Mouse (Mus musculus): ENCODE results near the gene Hmgb1. TPM values are rescaled to one million over a fixed set of nuclear protein-coding genes. Genes with fewer than 3 reads are reported as not detected.

Hmgb1 gene
- polyA plus RNA-seq, 1 experiment from 2014 or later = 1,753 TPM

DNA sequence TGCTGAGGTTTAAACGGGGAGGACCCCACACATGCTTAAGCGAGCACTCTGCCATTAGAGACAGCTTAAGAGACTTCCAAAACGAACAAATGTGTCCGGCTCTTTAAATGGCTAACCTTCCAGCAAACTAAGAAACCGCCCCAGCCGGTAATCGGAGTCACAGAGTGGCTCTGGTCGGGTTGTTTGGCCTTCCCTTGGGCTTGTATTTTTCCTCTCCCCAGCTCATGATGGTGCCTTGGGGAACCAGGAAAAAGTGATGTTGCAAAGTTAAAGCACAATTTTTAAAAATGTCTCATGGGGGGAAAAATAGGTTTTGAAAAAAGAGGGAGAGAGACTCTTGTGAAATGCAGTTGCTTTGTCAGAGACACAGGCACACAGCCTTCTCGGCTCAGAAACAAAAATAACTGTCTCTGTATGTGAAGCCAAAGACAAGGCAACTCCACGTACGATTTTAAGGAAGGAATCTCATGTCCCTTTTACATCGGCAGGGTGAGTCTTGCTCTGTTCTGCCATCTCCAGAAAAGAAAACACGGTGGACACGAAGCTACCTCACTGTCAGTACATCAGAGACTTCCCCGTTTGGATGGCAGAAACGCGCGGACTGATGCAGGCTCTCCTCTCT, 164.1 kb downstream of the Hmgb1 start:
- H3K9me3 ChIP-seq = no peaks in the 10 kb centered on the region
- H3K27me3 ChIP-seq (replicated peaks; ENCODE audit: low read depth, poor library complexity, severe bottlenecking) = peaks cover 24% of the 10 kb centered on the region; the same call in 1 of the 2 replicates
- no peaks in the 10 kb centered on the region for H3K36me3 ChIP-seq (replicated peaks)
- peak overlapping the region; percentile 27; the same call in 1 of the 2 replicates for H3K4me3 ChIP-seq
- 51% methylated on average over 18 of the region's 18 CpGs for WGBS
- no peak for DNase-seq (ENCODE audit: low spot score)
- peaks cover 28% of the 10 kb centered on the region for H3K4me1 ChIP-seq
- no peak overlapping the region for H3K27ac ChIP-seq (replicated peaks)

DNA sequence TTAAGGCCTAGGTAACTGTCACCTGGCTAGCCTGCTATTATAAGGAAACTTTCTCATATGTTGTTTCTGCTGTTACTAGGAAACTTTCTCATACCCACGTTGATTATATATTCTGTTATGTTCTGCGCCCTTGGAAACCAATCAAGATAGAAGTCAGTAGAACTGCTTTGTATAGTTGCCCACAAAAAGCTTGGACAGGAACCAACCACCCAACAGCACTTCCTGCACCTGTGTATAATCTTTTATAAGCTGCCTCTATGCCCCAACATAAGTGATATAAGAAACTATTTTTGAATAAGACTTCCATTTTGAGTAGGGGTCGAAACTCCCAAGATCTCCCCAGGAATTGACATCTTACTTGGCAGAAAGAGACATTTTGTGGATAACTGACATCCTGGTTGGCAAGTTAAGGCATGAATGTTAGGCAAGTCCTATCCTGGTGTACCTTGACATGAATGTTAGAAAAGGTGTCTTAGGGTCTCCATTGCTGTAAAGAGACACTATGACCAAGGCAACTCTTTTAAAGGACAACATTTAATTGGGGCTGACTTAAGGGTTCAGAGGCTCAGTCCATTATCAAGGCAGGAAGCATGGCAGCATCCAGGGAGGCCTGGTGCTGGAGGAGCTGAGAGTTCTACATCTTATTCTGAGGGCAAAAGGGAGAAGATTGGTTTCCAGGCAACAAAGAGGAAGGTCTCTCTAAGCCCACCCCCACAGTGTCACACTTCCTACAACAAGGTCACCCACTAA, 166.4 kb downstream of the Hmgb1 start:
- Histone ChIP-seq H3K4me1 (peaks cover 41% of the 10 kb centered on the region), H3K4me3 (no peak overlapping the region), H3K27me3 (replicated peaks; ENCODE audit: low read depth, poor library complexity, severe bottlenecking) (peaks cover 39% of the 10 kb centered on the region), H3K36me3 (replicated peaks) (no peaks in the 10 kb centered on the region), H3K27ac (replicated peaks) (no peak overlapping the region), H3K9me3 (no peaks in the 10 kb centered on the region)
- DNase-seq (ENCODE audit: low spot score) = no peak
- 87% methylated on average over 3 of the region's 3 CpGs for WGBS

DNA sequence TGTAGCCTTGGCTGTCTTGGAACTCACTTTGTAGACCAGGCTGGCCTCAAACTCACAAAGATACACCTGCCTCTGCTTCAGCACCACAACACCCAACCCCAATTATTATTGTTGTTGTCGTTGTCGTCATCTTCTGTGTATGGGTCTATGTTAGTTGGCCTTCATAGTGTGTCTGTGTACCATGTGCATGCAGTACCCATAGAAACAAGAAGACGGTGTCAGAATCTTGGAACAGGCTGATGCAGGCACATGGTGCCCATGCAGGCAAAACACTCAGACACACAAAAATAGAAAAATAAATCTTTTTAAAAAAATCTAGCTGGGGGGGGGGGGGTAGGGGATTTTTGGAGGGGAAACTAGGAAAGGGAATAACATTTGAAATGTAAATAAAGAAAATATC, 167.1 kb downstream of the Hmgb1 start:
- Histone ChIP-seq H3K27me3 (replicated peaks; ENCODE audit: low read depth, poor library complexity, severe bottlenecking) (peaks cover 39% of the 10 kb centered on the region), H3K27ac (replicated peaks) (no peak overlapping the region), H3K4me3 (no peak overlapping the region), H3K9me3 (no peaks in the 10 kb centered on the region), H3K4me1 (peaks cover 41% of the 10 kb centered on the region), H3K36me3 (replicated peaks) (no peaks in the 10 kb centered on the region)
- DNase-seq (ENCODE audit: low spot score) = no peak
- 92% methylated on average over 3 of the region's 3 CpGs for WGBS

- no peak overlapping the region for H3K27ac ChIP-seq (replicated peaks)
- peaks cover 39% of the 10 kb centered on the region for H3K27me3 ChIP-seq (replicated peaks; ENCODE audit: low read depth, poor library complexity, severe bottlenecking)
- H3K36me3 ChIP-seq (replicated peaks) = no peaks in the 10 kb centered on the region
- no peak for DNase-seq (ENCODE audit: low spot score)
- WGBS = 73% methylated on average over 5 of the region's 5 CpGs
- H3K4me3 ChIP-seq = peak overlapping the region; percentile 69; the same call in 1 of the 2 replicates
- peaks cover 41% of the 10 kb centered on the region for H3K4me1 ChIP-seq
- H3K9me3 ChIP-seq = no peaks in the 10 kb centered on the region
These were observed 168.0 kb downstream of the Hmgb1 start for GRCm38 (mm10) chr5:149016261-149016660.

DNA sequence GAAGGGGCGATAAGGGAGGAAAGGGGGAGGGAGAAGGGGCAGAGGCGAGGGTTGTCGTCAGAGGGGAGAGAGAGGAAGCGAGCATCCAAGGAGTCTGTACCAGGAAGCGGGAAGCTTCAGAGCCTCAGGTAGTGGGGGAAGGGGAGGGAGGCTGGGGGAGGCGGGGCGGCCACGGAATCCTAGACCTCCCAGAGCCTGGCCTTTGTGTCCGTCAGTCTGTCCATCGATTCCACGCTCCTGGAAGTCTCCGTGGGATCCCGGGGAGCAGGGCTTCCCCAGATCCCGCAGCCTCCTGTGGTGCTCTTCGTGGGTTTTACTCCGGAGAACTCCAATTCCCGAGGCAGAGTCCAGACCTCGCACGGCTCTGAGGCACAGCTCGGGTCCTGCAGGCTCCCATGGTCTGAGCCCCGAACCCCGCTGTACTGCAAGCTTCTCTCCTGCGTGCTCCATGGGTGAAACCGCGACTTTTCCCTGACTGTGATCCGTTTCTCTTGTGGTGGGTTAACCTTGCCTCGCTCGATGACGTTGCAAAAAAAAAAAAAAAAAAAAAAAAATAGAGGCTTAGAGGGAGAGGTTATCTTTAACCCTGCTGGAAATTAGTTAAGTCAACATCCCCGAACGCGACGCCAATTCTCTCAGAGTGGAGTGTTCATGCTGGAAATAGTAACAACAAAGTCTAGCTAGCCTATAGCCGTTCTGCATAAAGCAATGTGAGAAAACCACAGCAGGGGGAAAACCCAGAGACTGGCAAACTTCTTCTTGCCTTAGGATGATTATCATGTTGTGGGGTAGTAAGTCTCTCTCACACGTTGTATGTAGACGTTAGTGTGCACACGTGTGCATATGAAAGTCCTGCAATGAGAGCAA, 168.7 kb downstream of the Hmgb1 start:
- 2% methylated on average over 37 of the region's 37 CpGs for WGBS

GRCm38 (mm10) chr5:149014600-149015268, 169.6 kb downstream of the Hmgb1 start:
- peak overlapping the region; percentile 87 for H3K27ac ChIP-seq (replicated peaks)
- peak; percentile 49 for DNase-seq (ENCODE audit: low spot score)
- H3K4me3 ChIP-seq = peak overlapping the region; percentile 69
- H3K4me1 ChIP-seq = peaks cover 26% of the 10 kb centered on the region
- no peaks in the 10 kb centered on the region for H3K9me3 ChIP-seq
- WGBS = 11% methylated on average over 17 of the region's 17 CpGs
- peaks cover 29% of the 10 kb centered on the region for H3K27me3 ChIP-seq (replicated peaks; ENCODE audit: low read depth, poor library complexity, severe bottlenecking)
- H3K36me3 ChIP-seq (replicated peaks) = no peaks in the 10 kb centered on the region

More for the DNA sequence above, 168.7 kb downstream of the Hmgb1 start:
- Histone ChIP-seq H3K4me3 (peak overlapping the region; percentile 69), H3K27me3 (replicated peaks; ENCODE audit: low read depth, poor library complexity, severe bottlenecking) (peaks cover 36% of the 10 kb centered on the region), H3K36me3 (replicated peaks) (no peaks in the 10 kb centered on the region), H3K9me3 (no peaks in the 10 kb centered on the region), H3K27ac (replicated peaks) (peak overlapping the region; percentile 87), H3K4me1 (peaks cover 35% of the 10 kb centered on the region)
- peak; percentile 68 for DNase-seq (ENCODE audit: low spot score)

DNA sequence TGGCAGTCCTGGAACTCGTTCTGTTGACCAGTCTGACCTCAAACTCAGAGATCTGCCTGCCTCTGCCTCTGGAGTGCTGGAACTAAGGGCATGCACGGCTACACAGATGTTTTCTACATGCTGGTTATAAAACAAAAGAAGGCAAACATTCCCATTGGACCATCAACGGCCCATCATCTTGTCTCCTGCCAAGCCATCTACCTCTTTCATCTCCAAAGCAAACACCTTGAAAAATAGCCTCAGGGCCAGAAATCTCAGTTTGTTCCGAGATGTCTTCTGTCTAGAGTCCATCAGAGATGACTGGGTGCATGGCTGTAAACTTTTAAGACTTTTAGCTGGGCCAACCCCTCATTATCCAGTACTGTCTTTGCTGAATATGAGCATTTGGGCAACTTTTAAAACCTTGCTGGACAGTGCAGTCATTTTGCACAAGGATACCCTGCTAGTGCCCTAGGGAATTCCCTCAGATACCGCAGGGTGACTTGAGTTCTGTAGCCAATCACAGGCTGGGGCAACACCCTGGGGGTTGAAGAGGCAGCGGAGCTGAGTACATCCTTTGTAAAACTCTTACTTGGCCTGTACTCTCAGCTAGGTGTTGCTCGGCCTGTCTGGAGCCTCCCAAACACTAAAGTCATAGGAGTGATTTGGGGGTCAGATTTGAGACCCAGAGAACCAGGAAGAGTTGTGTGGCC, 170.3 kb downstream of the Hmgb1 start:
- Histone ChIP-seq H3K36me3 (replicated peaks) (no peaks in the 10 kb centered on the region), H3K4me1 (peaks cover 26% of the 10 kb centered on the region), H3K27me3 (replicated peaks; ENCODE audit: low read depth, poor library complexity, severe bottlenecking) (peaks cover 28% of the 10 kb centered on the region), H3K9me3 (no peaks in the 10 kb centered on the region), H3K4me3 (peak overlapping the region; percentile 69; the same call in 1 of the 2 replicates), H3K27ac (replicated peaks) (no peak overlapping the region)
- WGBS = 65% methylated on average over 7 of the region's 7 CpGs
- DNase-seq (ENCODE audit: low spot score) = no peak

DNA sequence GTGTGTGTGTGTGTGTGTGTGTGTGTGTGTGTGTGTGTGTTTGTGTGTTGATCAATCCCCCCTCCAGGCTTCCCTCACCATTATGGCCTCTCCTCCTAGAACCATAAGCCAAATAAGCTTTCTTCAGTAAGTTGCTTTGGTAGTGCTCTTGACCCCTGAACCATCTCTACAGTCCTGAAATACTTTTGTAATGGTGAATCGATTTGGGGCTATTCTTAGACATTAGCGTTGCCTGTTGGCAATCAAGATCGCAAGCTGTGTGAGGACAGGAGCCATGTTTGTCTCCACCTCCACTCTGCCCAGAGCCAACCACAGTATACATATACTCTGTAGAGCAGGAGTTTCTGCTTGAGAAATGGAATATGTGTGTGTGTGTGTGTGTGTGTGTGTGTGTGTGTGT, 175.2 kb downstream of the Hmgb1 start:
- WGBS = 94% methylated on average over 3 of the region's 3 CpGs
- H3K4me1 ChIP-seq = peaks cover 27% of the 10 kb centered on the region
- H3K27ac ChIP-seq (replicated peaks) = no peak overlapping the region
- H3K9me3 ChIP-seq = no peaks in the 10 kb centered on the region
- H3K36me3 ChIP-seq (replicated peaks) = no peaks in the 10 kb centered on the region
- H3K27me3 ChIP-seq (replicated peaks; ENCODE audit: low read depth, poor library complexity, severe bottlenecking) = peaks cover 4% of the 10 kb centered on the region; the same call in 1 of the 2 replicates
- no peak for DNase-seq (ENCODE audit: low spot score)
- H3K4me3 ChIP-seq = no peak overlapping the region

DNA sequence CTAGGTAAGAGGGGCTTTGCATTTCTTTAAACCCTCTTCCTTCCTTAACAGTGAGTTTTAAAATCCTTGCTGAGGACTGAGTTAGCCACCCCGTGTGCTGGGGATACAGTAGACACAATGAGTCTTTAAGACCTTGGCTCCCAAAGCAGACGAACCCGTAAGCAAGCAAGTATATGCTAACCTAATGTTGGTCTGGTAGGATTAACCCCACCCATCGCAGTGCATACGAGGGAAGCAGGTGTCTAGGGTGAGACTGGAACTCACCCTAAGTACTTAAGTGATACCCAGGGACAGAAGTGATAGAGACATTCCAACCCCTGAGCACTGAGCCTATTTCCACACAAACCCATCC, 177.0 kb downstream of the Hmgb1 start:
- H3K9me3 ChIP-seq = no peaks in the 10 kb centered on the region
- H3K27ac ChIP-seq (replicated peaks) = peak overlapping the region; percentile 85
- 66% methylated on average over 5 of the region's 5 CpGs for WGBS
- peak overlapping the region; percentile 41 for H3K4me3 ChIP-seq
- no peaks in the 10 kb centered on the region; the same call in 1 of the 2 replicates for H3K27me3 ChIP-seq (replicated peaks; ENCODE audit: low read depth, poor library complexity, severe bottlenecking)
- no peak for DNase-seq (ENCODE audit: low spot score)
- no peaks in the 10 kb centered on the region for H3K36me3 ChIP-seq (replicated peaks)
- H3K4me1 ChIP-seq = peaks cover 39% of the 10 kb centered on the region

DNA sequence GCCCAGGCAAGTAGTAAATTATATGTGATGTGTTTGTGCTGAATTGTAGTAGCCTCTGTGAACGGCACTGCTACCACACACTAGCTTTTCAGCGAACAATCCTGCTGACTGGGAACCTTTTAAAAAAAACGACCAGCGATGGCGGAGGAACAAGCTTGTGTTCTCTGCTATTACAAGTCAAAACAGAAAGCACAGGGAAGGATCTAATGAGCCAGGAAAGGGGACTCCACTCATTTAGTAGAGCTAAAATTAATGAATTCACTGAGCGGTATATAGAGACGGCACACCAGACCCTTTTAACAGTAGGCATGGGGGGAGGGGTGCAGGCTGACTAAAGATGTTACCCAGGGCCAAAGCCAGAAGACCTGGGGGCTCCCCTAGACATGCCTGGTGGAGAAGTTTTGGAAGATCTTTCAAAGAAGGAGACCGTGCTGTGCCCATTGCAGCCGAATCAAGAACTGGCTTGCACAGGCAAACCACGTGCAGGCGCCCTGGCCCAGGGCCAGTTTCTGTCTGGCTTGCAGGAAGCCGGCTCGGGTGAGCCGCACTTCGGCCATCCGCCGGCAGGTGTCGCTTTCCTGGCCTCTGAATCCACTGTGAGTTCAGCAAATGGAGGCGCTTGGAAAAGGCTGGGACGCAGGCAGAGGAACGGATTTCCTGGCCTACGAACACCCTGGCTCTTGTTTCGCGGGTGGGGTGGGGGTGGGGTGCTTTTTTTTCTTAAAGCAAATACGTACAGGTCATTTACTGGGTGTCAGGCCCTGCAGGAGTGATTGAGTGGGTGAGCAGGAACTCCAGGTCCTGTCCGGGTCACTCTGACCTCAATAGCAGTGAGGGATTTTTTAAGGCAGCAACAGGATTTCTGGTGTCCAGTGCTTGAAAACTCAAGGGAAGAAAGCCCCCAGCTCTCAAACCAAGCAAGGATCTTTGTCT, 177.7 kb downstream of the Hmgb1 start:
- peak; percentile 99 for DNase-seq (ENCODE audit: low spot score)
- no peaks in the 10 kb centered on the region for H3K9me3 ChIP-seq
- peak overlapping the region; percentile 85 for H3K27ac ChIP-seq (replicated peaks)
- peaks cover 46% of the 10 kb centered on the region for H3K4me1 ChIP-seq
- no peaks in the 10 kb centered on the region; the same call in 1 of the 2 replicates for H3K27me3 ChIP-seq (replicated peaks; ENCODE audit: low read depth, poor library complexity, severe bottlenecking)
- H3K4me3 ChIP-seq = peak overlapping the region; percentile 41
- WGBS = 17% methylated on average over 26 of the region's 26 CpGs
- H3K36me3 ChIP-seq (replicated peaks) = no peaks in the 10 kb centered on the region

Data from embryonic facial prominence, embryonic 10.5 days (tissue).